Mouse (Mus musculus) lung, embryonic 15.5 days (tissue): ENCODE data around the gene Elp5. TPM values are rescaled to one million over a fixed set of nuclear protein-coding genes. Genes with fewer than 3 reads are reported as not detected.

ENCODE experiments used
- ATAC-seq: fragments of 200-750 bp; cut with Nextera tagmentation; 2 replicates; pipeline ENCODE4 v1.8.0; 2017; ENCODE audit warnings: moderate number of reproducible peaks, borderline replicate concordance; ENCODE audit not compliant: low FRiP score, low TSS enrichment; ENCODE audit errors: extremely low read depth
- H3K27ac ChIP-seq: fragments of 300-500 bp; sonication (generic); 2 replicates; pipeline ENCODE4 v1.5.1; 2015; ENCODE audit warnings: moderate library complexity, mild to moderate bottlenecking, inconsistent platforms
- H3K27me3 ChIP-seq: fragments of 300-500 bp; sonication (generic); 2 replicates; pipeline ENCODE4 v1.6.1; 2015; ENCODE audit warnings: inconsistent platforms
- H3K36me3 ChIP-seq: fragments of 300-500 bp; sonication (generic); 2 replicates; pipeline ENCODE4 v1.6.1; 2015; ENCODE audit warnings: inconsistent platforms
- H3K4me1 ChIP-seq: fragments of 300-500 bp; sonication (generic); 2 replicates; pipeline ENCODE4 v1.6.1; 2015; ENCODE audit warnings: inconsistent platforms
- H3K4me2 ChIP-seq: fragments of 300-500 bp; sonication (generic); 2 replicates; pipeline ENCODE4 v1.6.1; 2015; ENCODE audit warnings: inconsistent platforms, mild to moderate bottlenecking, moderate library complexity
- H3K4me3 ChIP-seq: fragments of 300-500 bp; sonication (generic); 2 replicates; pipeline ENCODE4 v1.5.1; 2015; ENCODE audit warnings: mild to moderate bottlenecking, inconsistent platforms
- H3K9ac ChIP-seq: fragments of 300-500 bp; sonication (generic); 2 replicates; pipeline ENCODE4 v1.6.1; 2015; ENCODE audit warnings: inconsistent platforms
- H3K9me3 ChIP-seq: fragments of 300-500 bp; sonication (generic); 2 replicates; pipeline ENCODE4 v1.6.1; 2016; ENCODE audit warnings: inconsistent platforms
- WGBS: fragments of 180-500 bp; shearing (Covaris S2); methylation state at CpG from one replicate; pipeline ENCODE4 v1.1.7; 2015; 5-methylcytosine and 5-hydroxymethylcytosine counted together
- polyA plus RNA-seq: library from polyadenylated mRNA; unstranded; fragments of >200 nt; fragmentation: Nextera tagmentation; extraction: Ambion mirVana; gene quantifications from 2 replicates; pipeline ENCODE4 v1.2.1, GENCODE M21; 2015

The Elp5 gene
- polyA plus RNA-seq, 1 experiment from 2014 or later: 106 TPM

- ATAC-seq: no peak
- H3K36me3 ChIP-seq: peaks cover 55% of the 10 kb centered on the region
- H3K9me3 ChIP-seq: no peaks in the 10 kb centered on the region
- no peaks in the 10 kb centered on the region for H3K27me3 ChIP-seq
- WGBS: 83% methylated on average over 8 of the region's 8 CpGs
- peaks cover 25% of the 10 kb centered on the region for H3K4me1 ChIP-seq
- H3K27ac ChIP-seq: no peak overlapping the region
- H3K4me3 ChIP-seq: no peak overlapping the region
- H3K4me2 ChIP-seq: no peak overlapping the region
- H3K9ac ChIP-seq: no peak overlapping the region
Observed at GRCm38 (mm10) chr11:69984431-69984830, 2.1 kb upstream of the Elp5 start.

GRCm38 (mm10) chr11:69983377-69983776 is 1.1 kb upstream of the Elp5 start:
- Histone ChIP-seq H3K9me3 (no peaks in the 10 kb centered on the region), H3K9ac (peak overlapping the region; percentile 93; the same call in 1 of the 2 replicates), H3K27ac (no peak overlapping the region), H3K36me3 (peaks cover 50% of the 10 kb centered on the region), H3K27me3 (no peaks in the 10 kb centered on the region), H3K4me3 (peak overlapping the region; percentile 98), H3K4me2 (peak overlapping the region; percentile 67), H3K4me1 (peaks cover 32% of the 10 kb centered on the region)
- WGBS: 72% methylated on average over 4 of the region's 4 CpGs
- ATAC-seq: no peak

GRCm38 (mm10) chr11:69982877-69983276 is 560 bp upstream of the Elp5 start:
- 20% methylated on average over 5 of the region's 5 CpGs for WGBS
- Histone ChIP-seq H3K27ac (no peak overlapping the region), H3K4me2 (peak overlapping the region; percentile 67), H3K9me3 (no peaks in the 10 kb centered on the region), H3K4me1 (peaks cover 32% of the 10 kb centered on the region), H3K27me3 (no peaks in the 10 kb centered on the region), H3K36me3 (peaks cover 49% of the 10 kb centered on the region), H3K9ac (peak overlapping the region; percentile 93), H3K4me3 (peak overlapping the region; percentile 98)
- ATAC-seq: no peak

GRCm38 (mm10) chr11:69981141-69981762 is 1.1 kb downstream of the Elp5 start, which contains the start of gene Ctdnep1:
Gene Ctdnep1, plus strand, starts transcription at chr11:69981156.
- peaks cover 46% of the 10 kb centered on the region for H3K36me3 ChIP-seq
- peak within 1 kb of the TSS; percentile 98 for H3K4me3 ChIP-seq
- peaks cover 32% of the 10 kb centered on the region for H3K4me1 ChIP-seq
- under 1% methylated on average over 41 of the region's 43 CpGs for WGBS
- H3K27me3 ChIP-seq: no peaks in the 10 kb centered on the region
- H3K9ac ChIP-seq: peak within 1 kb of the TSS; percentile 93
- no peaks in the 10 kb centered on the region for H3K9me3 ChIP-seq
- peak; percentile 46; the same call in 1 of the 2 replicates for ATAC-seq
- peak within 1 kb of the TSS; percentile 100 for H3K27ac ChIP-seq
- H3K4me2 ChIP-seq: peak within 1 kb of the TSS; percentile 81

GRCm38 (mm10) chr11:69980196-69981140 is 1.8 kb downstream of the Elp5 start:
- Histone ChIP-seq H3K36me3 (peaks cover 45% of the 10 kb centered on the region), H3K4me2 (peak overlapping the region; percentile 81), H3K27me3 (no peaks in the 10 kb centered on the region), H3K9ac (peak overlapping the region; percentile 93), H3K9me3 (no peaks in the 10 kb centered on the region), H3K4me3 (peak overlapping the region; percentile 98), H3K4me1 (peaks cover 32% of the 10 kb centered on the region), H3K27ac (peak overlapping the region; percentile 100)
- WGBS: under 1% methylated on average over 41 of the region's 60 CpGs
- peak; percentile 95 for ATAC-seq

GRCm38 (mm10) chr11:69979827-69980195 is 2.5 kb downstream of the Elp5 start:
- Histone ChIP-seq H3K9ac (peak overlapping the region; percentile 81), H3K36me3 (peaks cover 45% of the 10 kb centered on the region), H3K9me3 (no peaks in the 10 kb centered on the region), H3K4me3 (peak overlapping the region; percentile 98), H3K4me1 (peaks cover 32% of the 10 kb centered on the region), H3K27me3 (no peaks in the 10 kb centered on the region), H3K27ac (peak overlapping the region; percentile 100), H3K4me2 (peak overlapping the region; percentile 81)
- ATAC-seq: no peak; the same call in 1 of the 2 replicates
- WGBS: 2% methylated on average over 16 of the region's 16 CpGs

GRCm38 (mm10) chr11:69976271-69976670 is 6.0 kb downstream of the Elp5 start:
- H3K4me3 ChIP-seq: no peak overlapping the region
- H3K9me3 ChIP-seq: no peaks in the 10 kb centered on the region
- WGBS: 79% methylated on average over 4 of the region's 4 CpGs
- H3K27me3 ChIP-seq: no peaks in the 10 kb centered on the region
- H3K4me2 ChIP-seq: no peak overlapping the region
- H3K36me3 ChIP-seq: peaks cover 57% of the 10 kb centered on the region
- H3K27ac ChIP-seq: no peak overlapping the region
- peaks cover 10% of the 10 kb centered on the region for H3K4me1 ChIP-seq
- ATAC-seq: no peak
- H3K9ac ChIP-seq: no peak overlapping the region

GRCm38 (mm10) chr11:69974907-69975306 is 7.4 kb downstream of the Elp5 start:
- Histone ChIP-seq H3K4me3 (no peak overlapping the region), H3K4me1 (peaks cover 10% of the 10 kb centered on the region), H3K36me3 (peaks cover 65% of the 10 kb centered on the region), H3K9me3 (no peaks in the 10 kb centered on the region), H3K27ac (no peak overlapping the region), H3K4me2 (no peak overlapping the region), H3K27me3 (no peaks in the 10 kb centered on the region), H3K9ac (no peak overlapping the region)
- ATAC-seq: no peak
- 91% methylated on average over 2 of the region's 2 CpGs for WGBS

GRCm38 (mm10) chr11:69970775-69971174 is 11.5 kb downstream of the Elp5 start:
- no peak overlapping the region for H3K4me3 ChIP-seq
- no peaks in the 10 kb centered on the region for H3K9me3 ChIP-seq
- 62% methylated on average over 3 of the region's 3 CpGs for WGBS
- peaks cover 56% of the 10 kb centered on the region for H3K36me3 ChIP-seq
- no peak overlapping the region for H3K27ac ChIP-seq
- peaks cover 19% of the 10 kb centered on the region for H3K27me3 ChIP-seq
- H3K4me2 ChIP-seq: no peak overlapping the region
- no peak for ATAC-seq
- no peak overlapping the region for H3K9ac ChIP-seq
- peaks cover 5% of the 10 kb centered on the region; the same call in 1 of the 2 replicates for H3K4me1 ChIP-seq

- peaks cover 8% of the 10 kb centered on the region; the same call in 1 of the 2 replicates for H3K4me1 ChIP-seq
- no peak for ATAC-seq
- 73% methylated on average over 6 of the region's 6 CpGs for WGBS
- H3K36me3 ChIP-seq: peaks cover 53% of the 10 kb centered on the region
- H3K9me3 ChIP-seq: no peaks in the 10 kb centered on the region
- no peak overlapping the region for H3K9ac ChIP-seq
- no peak overlapping the region for H3K27ac ChIP-seq
- no peak overlapping the region for H3K4me3 ChIP-seq
- no peak overlapping the region for H3K4me2 ChIP-seq
- H3K27me3 ChIP-seq: peaks cover 24% of the 10 kb centered on the region
Observed at GRCm38 (mm10) chr11:69970222-69970621, 12.1 kb downstream of the Elp5 start.

GRCm38 (mm10) chr11:69968793-69969192 is 13.5 kb downstream of the Elp5 start:
- Histone ChIP-seq H3K36me3 (peaks cover 40% of the 10 kb centered on the region), H3K4me3 (no peak overlapping the region), H3K9ac (no peak overlapping the region), H3K4me1 (peaks cover 8% of the 10 kb centered on the region; the same call in 1 of the 2 replicates), H3K27ac (no peak overlapping the region), H3K27me3 (peaks cover 39% of the 10 kb centered on the region), H3K4me2 (no peak overlapping the region), H3K9me3 (no peaks in the 10 kb centered on the region)
- WGBS: 77% methylated on average over 4 of the region's 4 CpGs
- no peak for ATAC-seq
